Mouse (Mus musculus) T-helper 17 cell (primary cell): Measurements from ENCODE around the gene Dock4.

Experiments
- in situ Hi-C, 2 experiments: fragments of 300-600 bp; cut with MboI, MseI; formaldehyde crosslinking; loops; 1 replicate in 1 of 2; 2 replicates in 1 of 2; pipeline ENCODE4 v1.15.1; 2025; ENCODE audit warnings: high pct_unique_total_duplicates in 2 of 2

The Dock4 gene

DNA sequence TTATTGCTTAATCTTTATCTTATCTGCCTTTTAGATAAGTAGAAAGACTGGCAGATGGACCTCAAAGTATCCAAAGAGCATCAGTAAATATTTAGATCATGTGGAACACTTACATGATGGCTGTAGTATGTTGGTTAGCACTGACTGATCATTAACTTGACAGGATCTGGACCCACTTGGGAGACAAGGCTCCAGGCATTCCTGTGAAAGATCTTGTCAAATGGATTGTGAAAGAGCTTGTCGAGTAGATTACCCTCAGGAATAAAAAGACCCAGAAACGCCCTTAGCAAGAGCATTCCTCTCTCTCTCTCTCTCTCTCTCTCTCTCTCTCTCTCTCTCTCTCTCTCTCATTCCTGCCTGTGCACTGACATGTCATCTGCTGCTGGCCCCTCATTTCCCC lies 367.7 kb downstream of the Dock4 start:
- in situ Hi-C loops, result no loop called here

DNA sequence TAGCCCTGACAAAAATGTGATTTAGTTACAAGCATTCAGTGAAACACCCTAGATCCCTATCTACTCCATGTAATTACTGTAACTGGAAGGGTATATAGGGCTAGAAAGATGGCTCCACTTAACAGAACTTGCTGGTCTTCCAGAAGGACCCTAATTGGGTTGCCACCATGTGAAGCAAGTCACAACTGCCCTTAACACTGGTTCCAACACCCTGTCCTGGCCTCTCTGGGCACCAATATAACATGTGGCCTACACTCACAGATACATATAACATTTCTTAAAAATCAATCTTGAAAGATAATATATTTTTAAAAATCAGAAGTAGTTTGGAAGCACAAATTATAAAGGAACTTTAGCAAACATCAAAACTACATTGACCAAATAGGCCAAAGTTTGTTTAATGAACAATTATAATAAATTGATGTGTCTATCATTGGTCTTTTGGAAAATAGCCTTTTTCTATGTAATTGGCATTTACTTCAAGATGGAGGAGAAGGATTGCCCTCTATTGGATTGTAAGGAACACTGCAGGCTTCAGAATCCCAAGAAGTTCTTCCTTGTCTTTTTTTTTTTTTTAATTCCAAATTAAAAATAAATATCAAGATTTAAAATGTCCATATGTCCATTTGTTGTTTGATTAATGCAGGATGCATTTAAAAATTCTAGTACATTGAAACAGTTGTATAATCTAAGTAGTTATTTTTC lies 369.1 kb downstream of the Dock4 start:
- in situ Hi-C loops, result no loop called here

DNA sequence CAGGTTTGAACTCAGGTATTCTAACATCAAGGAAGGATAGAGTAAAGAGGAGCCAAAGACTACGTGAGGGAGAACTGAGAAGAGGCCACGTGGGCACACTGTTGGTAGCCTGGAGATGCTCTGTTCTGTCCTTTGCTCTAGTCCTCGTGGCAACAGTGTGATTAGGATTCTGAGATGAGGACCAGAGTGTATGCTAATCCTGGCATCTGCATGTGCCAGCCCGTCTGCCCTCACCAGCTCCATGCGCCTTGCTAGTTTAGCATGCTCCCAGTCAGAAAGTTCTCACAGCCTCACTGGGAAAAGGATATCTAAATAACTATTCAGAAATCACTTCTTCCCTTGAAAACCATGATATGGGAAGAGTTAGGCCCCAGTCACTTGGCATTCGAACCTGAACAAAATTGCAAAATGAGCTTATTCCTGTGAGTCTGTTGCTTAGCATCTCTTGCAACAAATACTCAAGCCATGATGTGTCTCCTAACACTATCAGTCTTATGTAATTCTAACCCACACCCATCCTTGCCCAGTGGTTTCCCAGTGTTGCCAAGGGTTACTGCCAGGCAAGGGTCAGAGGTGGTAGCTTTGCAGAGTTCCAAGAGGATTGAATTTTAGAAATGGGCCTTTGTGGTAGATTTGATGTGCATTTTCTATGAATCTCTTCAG lies 372.4 kb downstream of the Dock4 start:
- in situ Hi-C loops, result no loop called here

GRCm38 (mm10) chr12:40823631-40824030 lies 377.9 kb downstream of the Dock4 start:
- in situ Hi-C loops, result loop anchor here in 1 of 2 experiments (10.0 kb wide), 1 partner anchor 1309 kb away; no protein-coding TSS in a partner anchor

- in situ Hi-C loops, result loop anchor here in 1 of 2 experiments (10.0 kb wide), 1 partner anchor 1309 kb away; no protein-coding TSS in a partner anchor
Observed at GRCm38 (mm10) chr12:40824251-40824650, 378.5 kb downstream of the Dock4 start.

DNA sequence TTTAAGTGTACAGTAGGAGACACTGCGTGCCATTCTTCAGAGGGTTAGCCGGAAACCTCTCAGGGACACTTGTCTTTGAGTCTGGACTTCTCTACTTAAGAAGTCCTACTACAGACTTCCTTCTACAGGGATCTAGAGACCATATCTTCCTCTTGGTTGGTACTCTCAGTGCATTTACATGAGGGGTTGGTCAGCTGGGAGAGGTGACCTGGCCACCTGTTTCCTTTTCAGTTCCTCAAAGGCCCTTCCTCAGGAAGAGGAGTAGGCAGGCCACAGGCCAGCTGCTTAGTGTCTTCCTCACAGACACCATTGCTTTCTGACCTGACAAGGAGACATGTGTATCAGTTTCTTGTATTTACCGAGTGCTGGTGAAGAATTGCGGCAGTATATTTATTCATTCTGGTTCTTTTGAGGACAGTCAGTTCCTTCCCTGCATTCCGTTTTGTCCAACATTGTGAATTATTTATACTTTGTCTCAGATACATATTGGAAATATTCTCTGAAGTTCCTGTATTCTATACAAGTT lies 380.2 kb downstream of the Dock4 start:
- in situ Hi-C loops, result loop anchor here in 1 of 2 experiments (10.0 kb wide), 1 partner anchor 1311 kb away; no protein-coding TSS in a partner anchor

- in situ Hi-C loops, result loop anchor here in 1 of 2 experiments (10.0 kb wide), 1 partner anchor 1312 kb away; no protein-coding TSS in a partner anchor
Observed at GRCm38 (mm10) chr12:40826491-40826890, 380.7 kb downstream of the Dock4 start.

GRCm38 (mm10) chr12:40828025-40828424 lies 382.3 kb downstream of the Dock4 start:
- in situ Hi-C loops, result loop anchor here in 1 of 2 experiments (10.0 kb wide), 1 partner anchor 1313 kb away; no protein-coding TSS in a partner anchor

GRCm38 (mm10) chr12:40829269-40829668 lies 383.5 kb downstream of the Dock4 start:
- in situ Hi-C loops, result loop anchor here in 1 of 2 experiments (10.0 kb wide), 1 partner anchor 1314 kb away; no protein-coding TSS in a partner anchor

- in situ Hi-C loops, result loop anchor here in 1 of 2 experiments (5.0 kb wide), 1 partner anchor 575 kb away; no protein-coding TSS in a partner anchor
Observed at GRCm38 (mm10) chr12:40832157-40832556, 386.4 kb downstream of the Dock4 start.

DNA sequence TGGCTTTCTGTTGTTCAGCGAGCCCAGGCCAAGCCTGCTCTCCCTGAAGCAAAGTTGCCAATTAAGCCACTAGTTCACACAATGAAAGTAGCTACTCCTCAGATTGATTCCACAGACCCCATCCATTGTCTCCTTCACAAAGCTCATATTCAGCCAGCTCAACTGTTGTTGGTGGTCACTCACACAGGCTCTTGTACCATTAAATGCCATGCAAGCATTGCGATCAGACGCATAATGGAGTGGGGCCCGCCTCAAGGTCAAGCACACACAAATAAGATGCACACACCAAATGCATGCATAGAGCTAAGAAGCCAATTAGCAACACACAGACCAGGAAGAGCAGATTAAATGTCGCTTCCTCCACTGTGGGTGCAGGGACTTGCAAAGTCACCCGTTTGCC lies 391.2 kb downstream of the Dock4 start:
- in situ Hi-C loops, result loop anchor here (5.0 kb wide), 1 partner anchor 650 kb away; the partner anchor contains the start of gene Lrrn3 (in 2 of the 2)

DNA sequence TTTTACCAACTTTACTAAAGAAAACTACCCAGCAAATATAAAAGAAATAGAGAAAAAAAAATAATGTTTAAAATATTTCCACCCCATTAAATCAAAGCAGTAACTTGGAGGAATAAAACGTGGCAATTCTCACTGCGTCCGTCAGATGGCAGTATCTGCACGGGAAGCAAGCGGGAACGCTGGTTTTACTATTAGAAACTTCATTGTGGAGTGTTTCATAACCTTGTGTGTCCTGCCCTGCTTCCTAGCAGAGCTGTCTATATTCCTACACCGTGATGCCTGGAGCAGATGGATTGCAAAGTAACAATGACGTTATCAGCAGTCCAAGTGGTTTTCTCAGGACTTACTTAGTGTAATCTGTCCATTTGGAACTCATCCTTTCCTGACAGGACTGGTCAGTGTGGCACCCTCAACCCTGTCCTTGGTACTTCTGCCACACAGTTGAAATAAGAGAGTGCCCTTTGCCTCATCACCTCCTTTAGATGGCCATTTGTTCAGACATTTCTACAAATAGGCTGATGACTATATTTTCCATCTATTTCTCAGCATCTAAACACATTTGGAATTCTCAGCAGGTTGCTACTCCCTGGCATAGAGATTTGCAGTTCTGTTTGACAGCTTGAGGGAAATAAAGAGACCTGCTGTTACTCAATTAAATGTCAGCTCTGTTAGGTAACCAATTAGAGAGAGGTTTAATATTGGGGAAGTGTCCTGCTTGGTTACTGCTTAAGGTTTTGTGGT lies 392.0 kb downstream of the Dock4 start:
- in situ Hi-C loops, result loop anchor here (5.0 kb wide), 1 partner anchor 650 kb away; the partner anchor contains the start of gene Lrrn3 (in 2 of the 2)

DNA sequence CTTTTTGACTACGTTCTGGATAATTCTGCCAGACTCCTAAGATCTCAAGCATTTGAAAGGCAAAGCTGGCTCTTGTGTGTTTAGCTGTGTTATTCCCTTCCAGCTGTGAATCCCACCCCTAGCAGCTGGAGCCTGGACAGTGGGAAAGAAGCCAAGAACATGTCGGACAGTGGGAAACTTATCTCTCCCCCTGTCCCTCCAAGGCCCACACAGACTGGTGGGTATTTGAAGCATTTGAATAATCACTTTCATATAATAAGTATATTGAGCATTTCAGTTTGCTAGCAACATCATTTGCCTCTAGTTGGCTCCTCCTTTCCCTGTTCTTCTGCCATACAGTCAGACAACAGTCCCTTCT lies 392.6 kb downstream of the Dock4 start:
- in situ Hi-C loops, result loop anchor here (5.0 kb wide), 1 partner anchor 649 kb away; the partner anchor contains the start of gene Lrrn3 (in 2 of the 2)

- in situ Hi-C loops, result loop anchor here (5.0 kb wide), 1 partner anchor 648 kb away; the partner anchor contains the start of gene Lrrn3 (in 2 of the 2)
Observed at GRCm38 (mm10) chr12:40838940-40839339, 393.2 kb downstream of the Dock4 start.

GRCm38 (mm10) chr12:40839817-40840216 lies 394.1 kb downstream of the Dock4 start:
- in situ Hi-C loops, result loop anchor here (5.0 to 10.0 kb wide), 2 partner anchors 255 to 647 kb away; partner anchors contain the start of gene Lrrn3 (in 2 of the 2)

DNA sequence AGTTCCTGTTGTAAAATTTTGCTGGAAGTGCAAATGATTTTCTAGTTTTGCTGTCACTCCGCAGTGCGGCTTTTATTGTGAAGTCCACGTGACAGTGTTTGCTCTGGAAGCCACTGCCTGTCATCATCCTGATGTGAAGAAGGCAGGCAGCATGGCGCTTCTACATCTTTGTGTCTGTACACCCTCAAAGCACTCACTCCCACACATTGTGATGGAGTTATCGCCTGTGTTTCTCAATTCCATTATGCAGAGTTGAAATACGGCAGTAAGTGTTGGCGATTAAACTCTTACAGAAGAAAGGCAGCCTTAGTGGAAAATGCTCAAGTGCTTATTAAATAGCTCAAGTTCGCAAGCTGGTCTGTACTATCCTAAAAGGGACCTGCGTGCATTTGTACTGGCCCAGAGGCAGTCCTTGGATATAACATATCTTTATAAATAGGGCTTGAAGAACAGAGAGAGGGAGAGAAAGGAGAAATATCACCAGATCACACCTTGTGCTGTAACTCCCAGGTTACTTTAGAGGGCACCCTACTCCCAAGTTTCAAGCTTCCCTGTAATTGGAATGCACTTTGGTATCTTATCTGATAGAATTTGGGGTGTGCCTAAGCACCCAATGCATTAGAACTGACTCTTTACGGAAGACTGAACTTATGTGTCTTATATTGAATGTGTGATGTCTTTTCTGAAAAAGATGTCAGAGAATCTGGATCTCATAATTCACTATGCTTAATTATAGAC lies 396.7 kb downstream of the Dock4 start:
- in situ Hi-C loops, result loop anchor here in 1 of 2 experiments (10.0 kb wide), 1 partner anchor 252 kb away; no protein-coding TSS in a partner anchor

DNA sequence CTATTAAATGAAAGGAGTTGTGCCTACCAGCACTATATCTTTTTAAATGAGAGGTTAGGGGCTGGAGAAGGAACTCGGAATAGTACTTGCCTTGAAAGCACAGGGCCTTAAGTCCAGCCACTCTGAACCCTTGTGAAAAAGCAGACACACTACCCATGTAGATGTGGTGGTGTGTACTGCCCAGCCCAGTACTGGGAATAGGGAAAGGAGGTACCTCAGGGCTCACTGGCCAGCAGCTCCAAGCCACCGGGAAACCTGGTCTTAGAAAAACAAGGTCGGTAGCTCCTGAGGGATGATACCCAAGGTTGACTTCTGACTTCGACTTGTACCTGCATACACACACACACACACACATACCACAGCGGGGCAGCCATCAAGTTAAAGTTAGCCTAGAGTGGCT lies 397.2 kb downstream of the Dock4 start:
- in situ Hi-C loops, result loop anchor here in 1 of 2 experiments (10.0 kb wide), 1 partner anchor 252 kb away; no protein-coding TSS in a partner anchor

- in situ Hi-C loops, result loop anchor here in 1 of 2 experiments (10.0 kb wide), 1 partner anchor 251 kb away; no protein-coding TSS in a partner anchor
Observed at GRCm38 (mm10) chr12:40843474-40844080, 397.8 kb downstream of the Dock4 start.

GRCm38 (mm10) chr12:40844324-40844723 lies 398.6 kb downstream of the Dock4 start:
- in situ Hi-C loops, result loop anchor here in 1 of 2 experiments (10.0 kb wide), 1 partner anchor 250 kb away; no protein-coding TSS in a partner anchor
